Mouse (Mus musculus): ENCODE results near the gene Sytl3. TPM values are rescaled to one million over a fixed set of nuclear protein-coding genes. Genes with fewer than 3 reads are reported as not detected.
"Not testable (repeated sequence)": the region's sequence is repeated elsewhere in the genome, so short reads cannot be mapped to it uniquely, and the experiment has no call there.

The Sytl3 gene
- total and polyA plus RNA-seq, 2 experiments from 2014 or later = 0.18 TPM; not detected in 1

- H3K27ac ChIP-seq (ENCODE audit: low read depth); H3K4me3 ChIP-seq (ENCODE audit: low read depth, low read length); H3K9ac ChIP-seq (replicated peaks; ENCODE audit: low read depth, low read length); H3K4me2 ChIP-seq (ENCODE audit: low read depth, low read length); H3K36me3 ChIP-seq (replicated peaks; ENCODE audit: control insufficient read depth, insufficient read depth, low read length); H3K27me3 ChIP-seq (ENCODE audit: control insufficient read depth, insufficient read depth, low read length); H3K9me3 ChIP-seq (replicated peaks; ENCODE audit: control insufficient read depth, low read length); H3K4me1 ChIP-seq (ENCODE audit: control insufficient read depth, insufficient read depth); ATAC-seq (ENCODE audit: insufficient read depth, low read depth); DNase-seq (ENCODE audit: low spot score): not testable (repeated sequence)
- WGBS = 75% methylated on average over 4 of the region's 5 CpGs
These were observed 5.4 kb upstream of the Sytl3 start for GRCm38 (mm10) chr17:6653341-6653946.

GRCm38 (mm10) chr17:6655087-6655511, 3.8 kb upstream of the Sytl3 start:
- H3K9ac ChIP-seq (replicated peaks; ENCODE audit: low read depth, low read length) = peak overlapping the region; percentile 48
- 0% methylated on average over 33 of the region's 36 CpGs for WGBS
- H3K27ac ChIP-seq (ENCODE audit: low read depth) = peak overlapping the region; percentile 61
- not testable (repeated sequence) for H3K4me1 ChIP-seq (ENCODE audit: control insufficient read depth, insufficient read depth); H3K36me3 ChIP-seq (replicated peaks; ENCODE audit: control insufficient read depth, insufficient read depth, low read length); H3K27me3 ChIP-seq (ENCODE audit: control insufficient read depth, insufficient read depth, low read length); H3K9me3 ChIP-seq (replicated peaks; ENCODE audit: control insufficient read depth, low read length)
- peak overlapping the region; percentile 62 for H3K4me3 ChIP-seq (ENCODE audit: low read depth, low read length)
- peak; percentile 72 for DNase-seq (ENCODE audit: low spot score)
- peak overlapping the region; percentile 66 for H3K4me2 ChIP-seq (ENCODE audit: low read depth, low read length)
- peak; percentile 82 for ATAC-seq (ENCODE audit: insufficient read depth, low read depth)

DNA sequence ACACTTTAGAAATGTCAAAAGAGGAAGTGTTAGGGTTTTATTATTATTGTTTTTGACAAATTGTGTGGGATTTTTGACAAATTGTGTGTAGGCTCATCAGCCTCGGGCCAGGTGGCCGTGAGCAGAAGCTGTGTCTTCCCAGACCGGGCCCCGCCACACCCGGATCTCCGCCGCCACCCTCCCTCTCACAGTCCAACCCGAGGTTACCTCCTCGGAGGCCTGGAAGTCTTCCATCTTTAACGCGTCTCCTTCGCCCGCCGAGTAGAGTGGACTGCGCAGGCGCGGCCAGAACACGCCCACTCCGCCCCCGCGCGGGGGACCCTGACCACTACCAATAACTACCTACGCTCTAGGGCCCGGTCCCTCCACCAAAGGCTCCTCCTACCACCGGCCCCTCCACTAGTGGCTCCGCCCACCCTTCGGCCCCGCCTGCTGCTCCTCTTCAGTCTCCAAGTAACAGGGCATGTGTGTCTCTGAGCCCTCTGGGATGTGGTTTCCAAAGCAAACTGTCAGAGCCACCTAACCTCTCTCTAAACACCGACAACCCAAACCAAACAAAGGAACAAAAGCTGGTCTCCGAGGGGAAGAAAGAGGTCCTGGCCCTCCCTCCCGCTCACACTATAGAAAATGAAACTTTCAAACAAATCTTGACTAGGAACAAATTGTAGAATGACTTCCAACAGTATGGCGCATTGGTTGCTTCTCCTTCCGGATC, 3.2 kb upstream of the Sytl3 start, which contains the start of gene Dynlt1f:
Dynlt1f (minus strand) TSS at position 334 of the 715 bp plus-strand sequence.
- H3K4me1 ChIP-seq (ENCODE audit: control insufficient read depth, insufficient read depth); H3K9me3 ChIP-seq (replicated peaks; ENCODE audit: control insufficient read depth, low read length); H3K27me3 ChIP-seq (ENCODE audit: control insufficient read depth, insufficient read depth, low read length); H3K36me3 ChIP-seq (replicated peaks; ENCODE audit: control insufficient read depth, insufficient read depth, low read length): not testable (repeated sequence)
- H3K27ac ChIP-seq (ENCODE audit: low read depth) = peak within 1 kb of the TSS; percentile 61
- peak within 1 kb of the TSS; percentile 48 for H3K9ac ChIP-seq (replicated peaks; ENCODE audit: low read depth, low read length)
- peak within 1 kb of the TSS; percentile 66 for H3K4me2 ChIP-seq (ENCODE audit: low read depth, low read length)
- ATAC-seq (ENCODE audit: insufficient read depth, low read depth) (peak; percentile 96), DNase-seq (ENCODE audit: low spot score) (peak; percentile 9)
- 2% methylated on average over 20 of the region's 33 CpGs for WGBS
- H3K4me3 ChIP-seq (ENCODE audit: low read depth, low read length) = peak within 1 kb of the TSS; percentile 62

DNA sequence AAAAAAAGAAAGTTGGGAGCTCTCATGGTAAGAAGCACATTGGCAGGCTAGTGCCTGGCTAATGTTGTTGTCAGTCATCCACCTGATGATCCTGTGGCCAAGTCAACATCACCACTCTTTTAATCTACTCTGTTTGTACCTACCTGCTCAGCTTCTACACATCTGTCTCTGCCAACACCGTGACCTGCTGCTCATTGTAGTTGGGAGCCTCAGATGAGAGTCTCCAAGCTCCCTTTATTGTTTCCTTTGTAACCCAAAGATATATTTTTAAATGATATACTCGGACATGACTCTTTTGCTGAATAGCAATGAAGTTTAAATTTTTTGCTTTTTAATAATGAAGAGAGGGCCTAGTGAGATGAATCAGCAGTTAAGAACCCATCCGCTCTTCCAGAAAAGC, 2.4 kb upstream of the Sytl3 start:
- WGBS = 94% methylated on average over 1 of the region's 3 CpGs
- H3K27me3 ChIP-seq (ENCODE audit: control insufficient read depth, insufficient read depth, low read length); H3K4me3 ChIP-seq (ENCODE audit: low read depth, low read length); H3K4me1 ChIP-seq (ENCODE audit: control insufficient read depth, insufficient read depth); ATAC-seq (ENCODE audit: insufficient read depth, low read depth); H3K27ac ChIP-seq (ENCODE audit: low read depth); H3K9me3 ChIP-seq (replicated peaks; ENCODE audit: control insufficient read depth, low read length); H3K9ac ChIP-seq (replicated peaks; ENCODE audit: low read depth, low read length); H3K4me2 ChIP-seq (ENCODE audit: low read depth, low read length); DNase-seq (ENCODE audit: low spot score); H3K36me3 ChIP-seq (replicated peaks; ENCODE audit: control insufficient read depth, insufficient read depth, low read length): not testable (repeated sequence)

DNA sequence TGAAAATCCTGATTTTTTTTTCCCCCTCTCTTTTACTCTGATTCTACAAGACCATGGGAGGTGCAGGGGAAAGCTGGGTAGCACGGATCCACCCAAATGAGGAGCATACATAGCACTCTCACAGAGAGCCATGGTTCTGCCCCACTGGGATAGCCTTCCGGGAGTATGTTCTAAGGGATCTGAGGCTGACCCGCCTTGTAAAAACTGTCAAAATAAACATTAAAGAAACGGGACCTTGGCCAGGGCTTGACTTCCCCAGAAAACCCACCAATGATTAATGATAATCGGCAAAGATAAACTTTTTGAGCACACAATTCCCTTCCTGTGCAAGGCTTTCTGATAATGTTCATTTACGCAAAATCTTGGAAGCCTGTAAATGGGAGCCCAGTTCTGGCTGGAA, 1.7 kb downstream of the Sytl3 start:
- H3K9me3 ChIP-seq (replicated peaks; ENCODE audit: control insufficient read depth, low read length); H3K9ac ChIP-seq (replicated peaks; ENCODE audit: low read depth, low read length); H3K36me3 ChIP-seq (replicated peaks; ENCODE audit: control insufficient read depth, insufficient read depth, low read length); H3K27me3 ChIP-seq (ENCODE audit: control insufficient read depth, insufficient read depth, low read length); DNase-seq (ENCODE audit: low spot score); ATAC-seq (ENCODE audit: insufficient read depth, low read depth); H3K27ac ChIP-seq (ENCODE audit: low read depth); H3K4me2 ChIP-seq (ENCODE audit: low read depth, low read length); H3K4me3 ChIP-seq (ENCODE audit: low read depth, low read length); H3K4me1 ChIP-seq (ENCODE audit: control insufficient read depth, insufficient read depth): not testable (repeated sequence)
- WGBS = 50% methylated on average over 6 of the region's 6 CpGs

DNA sequence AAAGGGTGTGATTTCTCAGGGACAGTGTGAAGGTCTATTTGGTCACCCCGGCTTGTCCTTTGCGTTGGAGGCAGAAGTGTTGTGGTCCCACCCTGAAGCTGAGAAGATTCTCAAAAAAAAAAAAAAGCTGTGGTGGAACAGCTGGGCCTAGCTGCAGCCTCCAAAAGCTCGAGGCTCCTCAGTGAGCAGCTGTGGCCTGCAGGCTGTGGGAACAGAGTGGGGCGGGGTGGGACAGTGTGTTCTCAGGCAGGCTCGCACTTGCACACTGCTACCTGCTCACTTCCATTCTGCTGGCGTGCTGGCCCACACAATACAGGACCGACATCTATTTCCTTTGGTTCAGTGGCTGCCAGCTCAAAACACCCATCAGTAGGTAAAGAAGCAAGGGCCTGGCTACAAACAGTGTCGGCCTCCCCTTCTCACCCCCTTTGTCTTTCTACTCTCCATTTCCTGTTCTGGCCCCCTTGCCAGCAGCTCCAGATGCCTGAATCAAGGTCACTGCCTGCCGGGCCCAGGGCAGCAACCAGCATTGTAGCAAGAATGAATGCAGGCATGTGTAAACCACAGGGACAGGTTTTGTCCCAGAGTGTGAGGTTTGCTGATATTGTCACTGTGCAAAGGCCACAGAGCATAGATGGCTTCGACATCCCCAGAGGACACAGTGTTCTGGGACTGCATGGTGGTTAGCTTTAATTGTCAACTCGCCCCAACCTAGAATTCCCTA, 2.4 kb downstream of the Sytl3 start:
- not testable (repeated sequence) for H3K9me3 ChIP-seq (replicated peaks; ENCODE audit: control insufficient read depth, low read length); H3K9ac ChIP-seq (replicated peaks; ENCODE audit: low read depth, low read length); H3K4me1 ChIP-seq (ENCODE audit: control insufficient read depth, insufficient read depth); H3K4me3 ChIP-seq (ENCODE audit: low read depth, low read length); H3K36me3 ChIP-seq (replicated peaks; ENCODE audit: control insufficient read depth, insufficient read depth, low read length); H3K4me2 ChIP-seq (ENCODE audit: low read depth, low read length); H3K27me3 ChIP-seq (ENCODE audit: control insufficient read depth, insufficient read depth, low read length)
- ATAC-seq (ENCODE audit: insufficient read depth, low read depth) = peak; percentile 59
- DNase-seq (ENCODE audit: low spot score) = peak; percentile 7
- 40% methylated on average over 7 of the region's 11 CpGs for WGBS
- peak overlapping the region; percentile 11; the same call in 1 of the 2 replicates for H3K27ac ChIP-seq (ENCODE audit: low read depth)

DNA sequence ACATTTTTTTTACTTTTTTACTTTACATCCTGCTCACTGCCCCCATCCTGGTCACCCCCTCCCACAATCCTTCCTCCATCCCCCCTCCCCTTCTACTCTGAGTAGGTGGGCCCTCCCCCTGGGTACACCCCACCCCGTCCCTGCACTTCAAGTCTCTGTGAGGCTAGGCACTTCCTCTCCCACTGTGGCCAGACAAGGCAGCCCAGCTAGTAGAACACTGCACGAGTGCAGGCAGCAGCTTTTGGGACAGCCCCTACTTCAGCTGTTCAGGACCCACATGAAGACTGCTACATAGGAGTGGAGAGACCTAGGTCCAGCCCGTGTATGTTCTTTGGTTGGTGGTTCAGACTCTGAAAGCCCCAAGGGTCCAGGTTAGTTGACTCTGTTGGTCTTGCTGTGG, 3.9 kb downstream of the Sytl3 start:
- H3K4me3 ChIP-seq (ENCODE audit: low read depth, low read length); H3K27ac ChIP-seq (ENCODE audit: low read depth); H3K27me3 ChIP-seq (ENCODE audit: control insufficient read depth, insufficient read depth, low read length); H3K4me1 ChIP-seq (ENCODE audit: control insufficient read depth, insufficient read depth); H3K36me3 ChIP-seq (replicated peaks; ENCODE audit: control insufficient read depth, insufficient read depth, low read length); H3K9ac ChIP-seq (replicated peaks; ENCODE audit: low read depth, low read length); DNase-seq (ENCODE audit: low spot score); H3K9me3 ChIP-seq (replicated peaks; ENCODE audit: control insufficient read depth, low read length); H3K4me2 ChIP-seq (ENCODE audit: low read depth, low read length); ATAC-seq (ENCODE audit: insufficient read depth, low read depth): not testable (repeated sequence)
- WGBS = 40% methylated on average over 3 of the region's 3 CpGs

GRCm38 (mm10) chr17:6665389-6665788, 6.5 kb downstream of the Sytl3 start:
- ATAC-seq (ENCODE audit: insufficient read depth, low read depth); H3K4me3 ChIP-seq (ENCODE audit: low read depth, low read length); DNase-seq (ENCODE audit: low spot score); H3K4me1 ChIP-seq (ENCODE audit: control insufficient read depth, insufficient read depth); H3K36me3 ChIP-seq (replicated peaks; ENCODE audit: control insufficient read depth, insufficient read depth, low read length); H3K4me2 ChIP-seq (ENCODE audit: low read depth, low read length); H3K27me3 ChIP-seq (ENCODE audit: control insufficient read depth, insufficient read depth, low read length); H3K9ac ChIP-seq (replicated peaks; ENCODE audit: low read depth, low read length); H3K9me3 ChIP-seq (replicated peaks; ENCODE audit: control insufficient read depth, low read length); H3K27ac ChIP-seq (ENCODE audit: low read depth): not testable (repeated sequence)
- 71% methylated on average over 4 of the region's 5 CpGs for WGBS
